Mouse (Mus musculus): ENCODE data around the gene Cbl. TPM values are rescaled to one million over a fixed set of nuclear protein-coding genes. Genes with fewer than 3 reads are reported as not detected.

Cbl gene
- total and polyA plus RNA-seq, 2 experiments, result 2.4 to 2.8 TPM

GRCm38 (mm10) chr9:44238501-44239190, 4.8 kb upstream of the Cbl start:
- H3K27ac ChIP-seq (replicated peaks; ENCODE audit: insufficient read depth, low read depth, low read length), result no peak overlapping the region
- no peaks in the 10 kb centered on the region for H3K27me3 ChIP-seq (ENCODE audit: control insufficient read depth, insufficient read depth, low read length)
- peaks cover under 1% of the 10 kb centered on the region; the same call in 1 of the 2 replicates for H3K79me2 ChIP-seq (ENCODE audit: control insufficient read depth, insufficient read depth, low read length)
- H3K9ac ChIP-seq (ENCODE audit: low read depth, low read length), result no peak overlapping the region
- DNase-seq (ENCODE audit: extremely low read depth, low read depth, low spot score), result no peak
- no peak for TF ChIP-seq CTCF (IDR thresholded peaks at IDR 0.05; ENCODE audit: low read depth, low read length)
- no peak overlapping the region for H3K4me3 ChIP-seq (ENCODE audit: insufficient read depth, low read depth, low read length)
- WGBS, result 81% methylated on average over 17 of the region's 17 CpGs
- H3K4me1 ChIP-seq (ENCODE audit: control insufficient read depth, insufficient read depth, low read length), result no peaks in the 10 kb centered on the region
- H3K36me3 ChIP-seq (ENCODE audit: control insufficient read depth, insufficient read depth, low read length), result no peaks in the 10 kb centered on the region

GRCm38 (mm10) chr9:44237128-44237527, 3.3 kb upstream of the Cbl start:
- H3K4me3 ChIP-seq (ENCODE audit: insufficient read depth, low read depth, low read length), result no peak overlapping the region
- no peak overlapping the region for H3K9ac ChIP-seq (ENCODE audit: low read depth, low read length)
- H3K36me3 ChIP-seq (ENCODE audit: control insufficient read depth, insufficient read depth, low read length), result no peaks in the 10 kb centered on the region
- no peak overlapping the region for H3K27ac ChIP-seq (replicated peaks; ENCODE audit: insufficient read depth, low read depth, low read length)
- no peaks in the 10 kb centered on the region for H3K27me3 ChIP-seq (ENCODE audit: control insufficient read depth, insufficient read depth, low read length)
- no peak for TF ChIP-seq CTCF (IDR thresholded peaks at IDR 0.05; ENCODE audit: low read depth, low read length)
- no peak for TF ChIP-seq POLR2A (IDR thresholded peaks at IDR 0.05; ENCODE audit: extremely low read depth, insufficient read depth, low read length)
- H3K79me2 ChIP-seq (ENCODE audit: control insufficient read depth, insufficient read depth, low read length), result peaks cover 8% of the 10 kb centered on the region; the same call in 1 of the 2 replicates
- WGBS, result 81% methylated on average over 4 of the region's 4 CpGs
- no peak for DNase-seq (ENCODE audit: extremely low read depth, low read depth, low spot score)
- no peaks in the 10 kb centered on the region for H3K4me1 ChIP-seq (ENCODE audit: control insufficient read depth, insufficient read depth, low read length)

GRCm38 (mm10) chr9:44236601-44237000, 2.8 kb upstream of the Cbl start:
- Histone ChIP-seq H3K79me2 (ENCODE audit: control insufficient read depth, insufficient read depth, low read length) (peaks cover 13% of the 10 kb centered on the region), H3K27me3 (ENCODE audit: control insufficient read depth, insufficient read depth, low read length) (no peaks in the 10 kb centered on the region), H3K27ac (replicated peaks; ENCODE audit: insufficient read depth, low read depth, low read length) (no peak overlapping the region), H3K4me3 (ENCODE audit: insufficient read depth, low read depth, low read length) (no peak overlapping the region), H3K4me1 (ENCODE audit: control insufficient read depth, insufficient read depth, low read length) (no peaks in the 10 kb centered on the region; the same call in 1 of the 2 replicates), H3K9ac (ENCODE audit: low read depth, low read length) (no peak overlapping the region), H3K36me3 (ENCODE audit: control insufficient read depth, insufficient read depth, low read length) (no peaks in the 10 kb centered on the region)
- DNase-seq (ENCODE audit: extremely low read depth, low read depth, low spot score), result no peak
- 85% methylated on average over 4 of the region's 4 CpGs for WGBS
- no peak for TF ChIP-seq CTCF (IDR thresholded peaks at IDR 0.05; ENCODE audit: low read depth, low read length)
- no peak for TF ChIP-seq POLR2A (IDR thresholded peaks at IDR 0.05; ENCODE audit: extremely low read depth, insufficient read depth, low read length)

- H3K79me2 ChIP-seq (ENCODE audit: control insufficient read depth, insufficient read depth, low read length), result peaks cover 19% of the 10 kb centered on the region
- H3K36me3 ChIP-seq (ENCODE audit: control insufficient read depth, insufficient read depth, low read length), result no peaks in the 10 kb centered on the region
- 0 out of 2 replicates have a peak overlapping the region, but pooled peaks have one; percentile 5 for H3K27ac ChIP-seq (replicated peaks; ENCODE audit: insufficient read depth, low read depth, low read length)
- H3K4me1 ChIP-seq (ENCODE audit: control insufficient read depth, insufficient read depth, low read length), result no peaks in the 10 kb centered on the region; the same call in 1 of the 2 replicates
- no peaks in the 10 kb centered on the region for H3K27me3 ChIP-seq (ENCODE audit: control insufficient read depth, insufficient read depth, low read length)
- peak; percentile 53 for DNase-seq (ENCODE audit: extremely low read depth, low read depth, low spot score)
- TF ChIP-seq POLR2A (IDR thresholded peaks at IDR 0.05; ENCODE audit: extremely low read depth, insufficient read depth, low read length), result no peak
- TF ChIP-seq CTCF (IDR thresholded peaks at IDR 0.05; ENCODE audit: low read depth, low read length), result no peak
- peak overlapping the region; percentile 15; the same call in 1 of the 2 replicates for H3K4me3 ChIP-seq (ENCODE audit: insufficient read depth, low read depth, low read length)
- 34% methylated on average over 19 of the region's 19 CpGs for WGBS
- 0 out of 2 replicates have a peak overlapping the region, but pooled peaks have one; percentile 9 for H3K9ac ChIP-seq (ENCODE audit: low read depth, low read length)
Measured at GRCm38 (mm10) chr9:44234479-44235427, 904 bp upstream of the Cbl start.

- no peaks in the 10 kb centered on the region for H3K27me3 ChIP-seq (ENCODE audit: control insufficient read depth, insufficient read depth, low read length)
- no peaks in the 10 kb centered on the region; the same call in 1 of the 2 replicates for H3K4me1 ChIP-seq (ENCODE audit: control insufficient read depth, insufficient read depth, low read length)
- TF ChIP-seq POLR2A (IDR thresholded peaks at IDR 0.05; ENCODE audit: extremely low read depth, insufficient read depth, low read length) (no peak), CTCF (IDR thresholded peaks at IDR 0.05; ENCODE audit: low read depth, low read length) (no peak)
- peaks cover 29% of the 10 kb centered on the region for H3K79me2 ChIP-seq (ENCODE audit: control insufficient read depth, insufficient read depth, low read length)
- peak overlapping the region; percentile 95 for H3K9ac ChIP-seq (ENCODE audit: low read depth, low read length)
- H3K4me3 ChIP-seq (ENCODE audit: insufficient read depth, low read depth, low read length), result peak overlapping the region; percentile 96
- peak overlapping the region; percentile 29 for H3K27ac ChIP-seq (replicated peaks; ENCODE audit: insufficient read depth, low read depth, low read length)
- no peaks in the 10 kb centered on the region for H3K36me3 ChIP-seq (ENCODE audit: control insufficient read depth, insufficient read depth, low read length)
- peak; percentile 48 for DNase-seq (ENCODE audit: extremely low read depth, low read depth, low spot score)
- WGBS, result 1% methylated on average over 40 of the region's 40 CpGs
Measured at GRCm38 (mm10) chr9:44233021-44233801, 638 bp downstream of the Cbl start.

Measured in liver, adult 2 months (tissue).